Mouse (Mus musculus) urinary bladder, postnatal 25 days (tissue): ENCODE data around the gene Mrps12.
A peak's percentile ranks its signal among the peaks of the same experiment; 100 is the strongest.

Source experiments
- DNase-seq: peaks from one replicate; pipeline ENCODE4 v3.0.0; 2022; ENCODE audit warnings: low spot score

Gene Mrps12

DNA sequence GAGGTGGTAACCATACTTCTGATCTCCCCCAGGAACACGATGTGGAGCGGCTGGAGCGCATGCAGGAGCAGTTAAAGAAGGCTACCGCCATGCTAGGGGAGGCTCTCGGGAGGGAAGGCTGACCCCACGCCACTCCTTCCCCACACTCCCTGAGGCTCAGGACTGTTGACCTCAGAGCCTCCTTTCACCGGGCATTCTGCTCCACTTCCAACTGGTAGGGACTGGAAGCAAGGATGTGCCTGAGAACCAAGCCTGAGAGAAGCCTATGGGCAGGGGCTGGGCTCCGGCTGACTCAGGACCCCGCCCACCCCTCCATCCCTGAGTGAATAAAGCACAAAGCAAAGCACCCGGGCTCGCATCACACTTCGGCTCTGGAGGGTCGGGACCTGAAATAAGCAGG is 17.0 kb upstream of the Mrps12 start:
- DNase-seq = no peak

DNA sequence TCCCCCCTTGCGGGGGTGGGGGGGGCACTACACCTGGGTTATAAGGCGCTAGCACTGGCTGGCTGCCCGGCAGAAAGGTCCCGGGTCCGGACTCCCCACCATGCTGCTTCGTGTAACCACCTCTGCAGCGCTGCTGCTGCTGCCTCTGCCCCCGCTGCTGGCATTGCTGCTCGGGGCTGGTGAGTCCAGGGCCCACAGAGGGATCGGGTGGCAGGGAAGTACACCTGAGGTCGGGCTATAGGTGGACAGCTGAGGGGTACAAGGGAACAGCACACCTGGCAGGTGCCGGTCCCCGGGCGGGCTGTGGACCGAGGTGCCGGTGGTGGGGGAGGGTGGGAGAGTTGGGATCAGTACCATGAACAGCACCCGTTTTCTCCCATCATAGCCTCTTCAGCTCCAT is 14.5 kb upstream of the Mrps12 start, which contains the start of gene Ccer2:
Gene Ccer2, plus strand, starts transcription at position 96 of the 400 bp plus-strand sequence.
- no peak for DNase-seq

GRCm38 (mm10) chr7:28749935-28750334 is 8.3 kb upstream of the Mrps12 start:
- DNase-seq = no peak

DNA sequence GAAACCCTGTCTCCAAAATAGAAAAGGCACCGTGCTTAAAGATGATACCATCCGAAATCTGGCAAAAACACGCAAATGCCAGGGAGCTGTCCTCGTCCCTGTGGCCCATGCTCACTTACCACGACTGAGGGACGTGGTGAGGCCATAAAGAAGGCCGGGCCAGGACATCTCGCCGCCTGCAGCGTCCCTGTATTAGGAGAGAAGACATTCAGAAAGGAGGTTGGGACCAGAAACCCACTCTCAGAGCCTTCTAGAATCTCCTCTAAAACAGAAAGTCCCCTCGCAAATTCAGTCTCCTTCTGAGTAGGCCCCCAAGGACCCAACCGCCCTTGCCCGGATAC is 282 bp downstream of the Mrps12 start:
- peak; percentile 14 for DNase-seq

DNA sequence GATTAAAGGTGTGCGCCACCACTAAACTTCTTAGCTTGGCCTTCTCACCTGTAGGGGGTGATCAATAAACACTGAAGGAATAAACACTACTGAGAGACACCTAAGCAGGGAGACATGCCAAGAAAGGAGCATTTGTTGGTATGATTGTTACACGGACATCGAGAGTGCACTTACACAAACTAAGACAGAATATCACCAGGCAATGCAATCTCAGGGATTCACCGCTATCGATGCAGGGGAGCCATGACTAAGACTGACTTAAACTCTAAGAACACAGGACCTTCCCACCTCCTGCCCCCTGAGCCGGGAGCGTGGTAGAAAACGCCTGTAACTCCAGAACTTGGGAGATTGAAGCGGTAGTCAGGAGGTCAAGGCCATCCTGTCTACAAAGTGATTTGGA is 671 bp downstream of the Mrps12 start:
- DNase-seq = no peak

- DNase-seq = no peak
These were observed 1.8 kb downstream of the Mrps12 start for GRCm38 (mm10) chr7:28739829-28740228.

DNA sequence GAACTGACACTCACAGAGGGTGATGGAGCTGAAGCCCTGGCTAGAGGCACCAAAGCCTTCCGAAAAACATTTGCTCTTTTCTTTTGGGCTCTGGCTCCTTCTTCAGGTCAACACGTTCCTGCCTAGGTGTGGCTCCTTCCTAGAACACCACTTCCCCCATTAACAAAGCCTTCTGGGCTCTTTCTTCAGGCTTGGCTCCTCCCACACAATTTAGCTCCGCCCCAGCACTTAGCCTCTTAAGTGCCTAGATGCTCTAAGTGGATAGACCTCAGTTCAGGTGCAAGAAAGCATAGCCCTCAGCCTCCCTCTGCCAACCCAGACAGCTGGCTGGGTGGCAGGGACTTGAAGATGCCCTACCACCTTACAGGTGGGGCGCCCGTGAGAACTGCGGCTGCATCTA is 5.9 kb downstream of the Mrps12 start:
- no peak for DNase-seq

DNA sequence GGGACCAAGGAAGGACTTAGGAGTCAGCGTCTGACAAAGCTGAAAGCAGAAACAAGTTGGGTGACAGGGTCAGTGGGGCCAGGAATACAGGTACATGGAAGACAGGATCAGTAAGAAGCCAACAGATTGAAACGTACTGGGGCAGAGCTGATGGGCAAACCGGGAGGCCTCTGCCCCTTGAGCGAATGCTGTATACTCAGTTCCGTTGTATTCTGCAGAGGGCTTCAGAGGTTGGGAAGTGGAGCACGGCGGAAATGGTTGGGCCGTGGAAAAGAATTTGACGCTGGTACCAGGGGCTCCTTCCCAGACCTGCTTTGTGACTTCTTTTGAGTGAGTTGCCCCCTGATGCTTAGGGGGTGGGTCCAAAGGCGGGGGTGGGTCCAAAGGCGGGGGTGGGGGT is 8.4 kb downstream of the Mrps12 start:
- no peak for DNase-seq

GRCm38 (mm10) chr7:28732341-28733142 is 9.1 kb downstream of the Mrps12 start:
- peak; percentile 54 for DNase-seq

- no peak for DNase-seq
These were observed 13.8 kb downstream of the Mrps12 start for GRCm38 (mm10) chr7:28727649-28728340.

- DNase-seq = peak; percentile 84
These were observed 15.0 kb downstream of the Mrps12 start for GRCm38 (mm10) chr7:28726600-28726999.

GRCm38 (mm10) chr7:28724613-28725012 is 17.0 kb downstream of the Mrps12 start:
- DNase-seq = no peak

DNA sequence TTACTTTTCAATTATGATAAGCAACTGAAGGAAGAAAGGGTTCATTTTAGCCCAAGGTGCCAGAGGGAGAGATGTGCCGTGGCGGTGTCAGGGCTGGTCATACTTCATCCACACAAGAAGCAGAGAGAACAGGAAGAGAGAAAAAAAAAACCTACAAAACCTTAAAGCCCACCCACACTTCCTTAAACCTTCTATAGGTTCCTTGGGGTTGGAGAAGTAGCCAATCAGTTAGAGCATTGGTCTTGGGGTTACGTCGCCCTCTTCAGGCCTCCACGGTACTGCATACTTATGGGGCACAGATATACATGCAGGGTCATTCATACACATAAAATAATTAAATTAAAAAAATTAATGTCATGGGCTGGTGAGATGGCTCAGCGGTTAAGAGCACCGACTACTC is 19.5 kb downstream of the Mrps12 start:
- DNase-seq = no peak

DNA sequence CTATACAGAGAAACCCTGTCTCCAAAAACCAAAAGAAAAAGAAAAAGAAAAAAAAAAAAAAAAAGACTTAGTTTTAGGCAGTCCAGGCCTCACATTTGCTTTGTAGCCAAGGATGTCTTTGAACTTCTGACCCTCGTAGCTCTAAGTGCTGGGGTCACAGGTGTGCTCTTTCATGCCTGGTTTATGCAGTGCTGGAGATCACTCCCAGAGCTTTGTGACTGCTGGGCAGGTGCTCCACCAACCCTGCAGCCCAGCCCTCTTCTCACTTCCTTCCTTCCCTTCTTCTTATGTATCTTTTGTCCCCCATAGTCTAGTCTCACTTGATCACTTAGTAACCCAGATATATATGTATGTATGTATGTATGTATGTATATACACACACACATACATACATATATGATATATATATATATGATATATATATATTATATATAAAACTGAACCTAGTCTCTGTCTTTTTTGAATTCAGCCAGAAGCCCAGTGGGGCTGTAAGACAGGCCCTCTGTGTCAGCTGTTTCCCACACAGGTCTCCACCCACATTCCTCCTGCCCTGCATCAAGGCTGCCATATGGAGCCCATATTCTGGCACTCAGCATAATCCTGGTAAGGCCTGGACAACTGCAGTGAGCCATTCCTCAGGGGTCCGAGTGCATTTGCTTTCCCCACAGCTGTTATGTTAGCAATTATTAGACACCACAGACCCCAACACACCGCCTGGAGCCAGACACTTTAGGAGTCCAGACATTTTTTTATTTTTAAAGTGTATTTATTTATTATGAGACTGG is 20.7 kb downstream of the Mrps12 start:
- no peak for DNase-seq

DNA sequence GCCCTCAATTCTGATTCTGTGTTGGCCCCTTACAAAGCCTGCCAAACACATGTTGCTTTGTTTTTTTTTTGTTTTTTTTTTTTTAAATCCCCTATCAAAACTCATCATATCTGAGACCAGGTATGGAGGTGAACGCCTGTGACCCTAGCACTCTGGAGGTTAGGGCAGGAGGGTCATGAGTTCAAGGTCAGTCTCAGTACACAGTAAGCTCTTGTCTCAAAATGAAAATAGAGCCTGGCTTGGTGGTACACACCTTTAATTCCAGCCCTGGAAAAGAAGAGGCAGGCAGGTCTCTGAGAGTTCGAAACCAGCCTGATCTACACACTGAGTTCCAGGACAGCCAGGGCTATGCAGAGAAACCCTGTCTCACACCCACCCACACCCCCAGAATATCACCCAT is 22.0 kb downstream of the Mrps12 start:
- no peak for DNase-seq

GRCm38 (mm10) chr7:28719159-28719558 is 22.5 kb downstream of the Mrps12 start:
- DNase-seq = no peak

GRCm38 (mm10) chr7:28717726-28718125 is 23.9 kb downstream of the Mrps12 start:
- DNase-seq = no peak

- DNase-seq = peak; percentile 52
These were observed 24.9 kb downstream of the Mrps12 start, which contains the start of gene Fbxo17 for GRCm38 (mm10) chr7:28716590-28717281. Gene Fbxo17 (plus strand): TSS chr7:28716804.

- no peak for DNase-seq
These were observed 26.0 kb downstream of the Mrps12 start for GRCm38 (mm10) chr7:28715598-28715997.

DNA sequence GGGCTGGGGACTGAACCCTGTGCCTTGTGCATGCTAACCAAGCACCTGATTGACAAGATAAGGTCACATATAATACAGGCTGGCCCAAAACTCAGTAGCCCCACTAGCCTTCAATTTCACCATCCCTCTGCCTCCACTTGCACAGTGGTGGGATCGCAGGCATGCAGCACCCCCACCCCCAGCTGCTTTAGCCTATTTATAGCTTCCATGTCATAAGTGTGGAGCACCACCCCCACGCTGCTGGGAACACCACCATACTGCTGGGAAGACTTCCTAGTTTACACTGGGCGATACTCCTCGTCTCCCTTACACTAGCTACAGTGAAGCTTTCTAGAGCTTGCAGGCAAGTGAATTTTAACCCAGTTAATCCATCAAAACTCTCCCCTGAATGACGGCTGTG is 27.0 kb downstream of the Mrps12 start:
- no peak for DNase-seq

DNA sequence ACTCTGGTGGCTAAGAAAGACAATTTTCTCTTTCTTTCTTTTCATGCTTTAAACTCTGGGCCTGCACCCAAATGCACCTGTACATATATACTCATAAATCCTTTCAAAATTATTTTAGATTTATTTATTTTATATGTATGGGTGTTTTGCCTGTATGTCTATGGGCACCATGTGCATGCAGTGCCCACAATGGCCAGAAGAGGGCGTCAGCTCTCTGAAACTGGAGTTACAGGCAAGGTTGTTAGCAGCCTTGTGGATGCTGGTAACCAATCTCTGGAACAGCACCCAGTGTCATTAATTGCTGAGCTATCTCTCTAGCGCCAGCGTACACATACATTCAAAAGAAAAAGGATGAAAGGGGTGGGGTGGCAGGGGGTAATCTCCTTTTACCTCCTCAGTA is 30.7 kb downstream of the Mrps12 start:
- DNase-seq = no peak

- no peak for DNase-seq
These were observed 32.2 kb downstream of the Mrps12 start for GRCm38 (mm10) chr7:28709454-28709853.
